Mouse (Mus musculus) intestine, postnatal 0 days (tissue): ENCODE data around the gene Olfr1105. TPM values are rescaled to one million over a fixed set of nuclear protein-coding genes. Genes with fewer than 3 reads are reported as not detected.

Experiments
- ATAC-seq: fragments of 200-750 bp; cut with Nextera tagmentation; 2 replicates; pipeline ENCODE4 v1.8.0; 2017; ENCODE audit warnings: mild to moderate bottlenecking, moderate TSS enrichment, moderate library complexity
- H3K27ac ChIP-seq: fragments of 300-500 bp; sonication (generic); 2 replicates; pipeline ENCODE4 v1.5.1; 2014; ENCODE audit warnings: mild to moderate bottlenecking, low read depth, low read length, moderate library complexity
- H3K27me3 ChIP-seq: fragments of 300-500 bp; sonication (generic); replicated peaks from 2 replicates; pipeline ENCODE4 v1.6.1; 2014; ENCODE audit warnings: low read length, mixed read lengths; ENCODE audit not compliant: control insufficient read depth, insufficient read depth
- H3K36me3 ChIP-seq: fragments of 300-500 bp; sonication (generic); 2 replicates; pipeline ENCODE4 v1.6.1; 2014; ENCODE audit warnings: mild to moderate bottlenecking, moderate library complexity; ENCODE audit not compliant: control insufficient read depth, insufficient read depth
- H3K4me1 ChIP-seq: fragments of 300-500 bp; sonication (generic); replicated peaks from 2 replicates; pipeline ENCODE4 v1.6.1; 2014; ENCODE audit warnings: antibody characterized with exemption, low read length, mixed read lengths; ENCODE audit not compliant: control insufficient read depth, insufficient read depth
- H3K4me2 ChIP-seq: fragments of 300-500 bp; sonication (generic); replicated peaks from 2 replicates; pipeline ENCODE4 v1.6.1; 2014; ENCODE audit warnings: low read depth, mild to moderate bottlenecking, moderate library complexity
- H3K4me3 ChIP-seq: fragments of 300-500 bp; sonication (generic); 2 replicates; pipeline ENCODE4 v1.5.1; 2014; ENCODE audit warnings: low read depth, low read length
- H3K9ac ChIP-seq: fragments of 300-500 bp; sonication (generic); 2 replicates; pipeline ENCODE4 v1.6.1; 2014; ENCODE audit warnings: mild to moderate bottlenecking, low read depth, low read length
- H3K9me3 ChIP-seq: fragments of 300-500 bp; sonication (generic); 2 replicates; pipeline ENCODE4 v1.6.1; 2016; ENCODE audit warnings: mixed run types; ENCODE audit not compliant: control insufficient read depth
- CTCF ChIP-seq: sonication (generic); IDR thresholded peaks from 2 replicates; pipeline ENCODE4 v1.5.1; 2016; ENCODE audit warnings: low read depth, mild to moderate bottlenecking, control low read depth, antibody characterized with exemption, moderate library complexity
- WGBS: fragments of 180-500 bp; shearing (Covaris S2); extraction: QIAGEN DNeasy Blood & Tissue Kit; methylation state at CpG from one replicate; pipeline ENCODE4 v1.1.7; 2014; 5-methylcytosine and 5-hydroxymethylcytosine counted together
- polyA plus RNA-seq: library from polyadenylated mRNA; unstranded; fragments of >200 nt; fragmentation: Nextera tagmentation; extraction: Ambion mirVana; gene quantifications from 2 replicates; pipeline ENCODE4 v1.2.1, GENCODE M21; 2015

Olfr1105 gene
- not detected in 2 replicates for polyA plus RNA-seq

DNA sequence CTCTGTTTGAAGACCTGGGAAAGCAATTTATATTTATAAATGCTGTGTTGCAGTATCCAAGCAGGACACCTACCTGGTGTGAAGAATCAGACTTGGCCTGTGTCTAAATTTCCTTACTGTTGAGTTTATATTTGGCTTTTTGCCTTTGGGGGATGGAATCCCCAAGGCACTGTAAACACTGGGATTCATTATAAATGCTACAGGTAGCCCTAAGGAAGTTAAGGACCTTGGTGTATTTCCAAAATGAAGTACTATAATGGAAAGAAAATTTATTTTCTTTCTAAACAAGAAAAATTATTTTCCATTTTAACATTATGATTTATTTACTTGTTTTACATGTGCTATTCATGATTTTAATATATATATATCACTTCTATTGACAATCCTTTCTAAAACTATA, at the start of gene Olfr1105:
Gene Olfr1105, minus strand, starts transcription at position 101 of the 400 bp plus-strand sequence.
- TF ChIP-seq CTCF = no peak
- no peak within 1 kb of the TSS for H3K9ac ChIP-seq
- H3K9me3 ChIP-seq = no peaks in the 10 kb centered on the region
- no peak within 1 kb of the TSS for H3K27ac ChIP-seq
- H3K4me2 ChIP-seq = no peak within 1 kb of the TSS
- no peaks in the 10 kb centered on the region for H3K4me1 ChIP-seq
- no peak within 1 kb of the TSS for H3K4me3 ChIP-seq
- no peaks in the 10 kb centered on the region for H3K27me3 ChIP-seq
- ATAC-seq = no peak
- no peaks in the 10 kb centered on the region for H3K36me3 ChIP-seq

- WGBS = 93% methylated on average over 1 of the region's 1 CpGs
Observed at GRCm38 (mm10) chr2:87075717-87076116, 39.4 kb upstream of the Olfr1105 start, which contains the start of gene Olfr1107. TSS of gene Olfr1107 (minus strand) at chr2:87075817.

GRCm38 (mm10) chr2:87052173-87052572, 15.8 kb upstream of the Olfr1105 start, which contains the start of gene Olfr1106:
TSS of gene Olfr1106 (minus strand) at chr2:87052273.
- Histone ChIP-seq H3K4me3 (no peak within 1 kb of the TSS), H3K4me1 (no peaks in the 10 kb centered on the region), H3K27me3 (no peaks in the 10 kb centered on the region), H3K36me3 (no peaks in the 10 kb centered on the region), H3K27ac (no peak within 1 kb of the TSS), H3K9me3 (no peaks in the 10 kb centered on the region), H3K9ac (no peak within 1 kb of the TSS), H3K4me2 (no peak within 1 kb of the TSS)
- ATAC-seq = no peak
- 60% methylated on average over 1 of the region's 1 CpGs for WGBS
- TF ChIP-seq CTCF = no peak

More at GRCm38 (mm10) chr2:87075717-87076116, 39.4 kb upstream of the Olfr1105 start, which contains the start of gene Olfr1107:
- Histone ChIP-seq H3K4me1 (no peaks in the 10 kb centered on the region), H3K9me3 (no peaks in the 10 kb centered on the region), H3K9ac (no peak within 1 kb of the TSS), H3K27me3 (no peaks in the 10 kb centered on the region), H3K36me3 (no peaks in the 10 kb centered on the region), H3K4me2 (no peak within 1 kb of the TSS), H3K27ac (no peak within 1 kb of the TSS), H3K4me3 (no peak within 1 kb of the TSS)
- TF ChIP-seq CTCF = no peak
- no peak for ATAC-seq

GRCm38 (mm10) chr2:87026980-87027379, 9.4 kb downstream of the Olfr1105 start, which contains the start of gene Olfr1104:
TSS of gene Olfr1104 (minus strand) at chr2:87027080.
- no peak for TF ChIP-seq CTCF
- no peaks in the 10 kb centered on the region for H3K4me1 ChIP-seq
- no peaks in the 10 kb centered on the region for H3K27me3 ChIP-seq
- no peak within 1 kb of the TSS for H3K4me3 ChIP-seq
- no peak within 1 kb of the TSS for H3K27ac ChIP-seq
- no peak for ATAC-seq
- H3K9ac ChIP-seq = no peak within 1 kb of the TSS
- no peaks in the 10 kb centered on the region for H3K9me3 ChIP-seq
- H3K36me3 ChIP-seq = no peaks in the 10 kb centered on the region
- 56% methylated on average over 1 of the region's 1 CpGs for WGBS
- no peak within 1 kb of the TSS for H3K4me2 ChIP-seq

DNA sequence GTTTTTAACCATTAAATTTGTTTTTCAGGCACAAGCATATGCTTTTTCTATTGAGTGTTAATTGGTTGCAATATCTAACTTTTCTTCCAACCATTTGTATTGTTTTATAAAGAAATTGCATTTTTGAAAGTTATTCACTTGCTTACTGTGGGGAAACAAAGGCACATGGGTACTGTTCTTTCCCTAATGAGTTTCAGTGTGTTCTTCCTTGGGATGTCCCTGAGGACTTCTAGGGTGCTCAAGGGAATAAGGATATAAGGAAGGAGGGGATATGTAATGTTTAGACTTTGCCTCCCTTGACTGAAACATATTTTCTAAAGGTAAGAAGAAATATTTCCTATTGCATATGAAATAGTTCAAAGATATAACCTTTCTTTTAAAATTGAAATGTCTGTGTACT, 38.2 kb downstream of the Olfr1105 start, which contains the start of gene Olfr1102:
Gene Olfr1102, plus strand, starts transcription at position 301 of the 400 bp plus-strand sequence.
- no peaks in the 10 kb centered on the region for H3K4me1 ChIP-seq
- H3K36me3 ChIP-seq = no peaks in the 10 kb centered on the region
- no peak for TF ChIP-seq CTCF
- H3K4me3 ChIP-seq = no peak within 1 kb of the TSS
- no peaks in the 10 kb centered on the region for H3K9me3 ChIP-seq
- H3K9ac ChIP-seq = no peak within 1 kb of the TSS
- H3K27ac ChIP-seq = no peak within 1 kb of the TSS
- no peak for ATAC-seq
- no peak within 1 kb of the TSS for H3K4me2 ChIP-seq
- no peaks in the 10 kb centered on the region for H3K27me3 ChIP-seq

DNA sequence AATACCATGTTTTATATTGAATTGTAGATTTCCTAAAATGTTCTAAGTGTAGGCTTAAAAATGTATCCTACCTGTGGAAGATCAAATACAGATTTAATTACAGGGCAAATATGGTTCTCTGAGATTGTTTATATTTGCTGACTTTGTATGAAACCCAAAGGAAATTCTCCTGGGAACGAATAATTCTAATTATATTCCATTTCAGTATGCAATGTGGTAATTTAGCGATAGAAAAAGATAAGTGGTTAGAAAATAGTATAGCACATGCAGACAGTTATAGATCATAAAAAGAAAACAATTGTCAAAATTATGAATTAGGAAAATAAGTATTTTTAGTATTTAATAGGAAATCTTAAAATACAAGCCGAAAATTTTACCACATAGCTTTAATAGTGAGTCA, 45.2 kb downstream of the Olfr1105 start, which contains the start of gene Olfr1101:
Gene Olfr1101, minus strand, starts transcription at position 101 of the 400 bp plus-strand sequence.
- H3K27ac ChIP-seq = no peak within 1 kb of the TSS
- 69% methylated on average over 3 of the region's 3 CpGs for WGBS

More for the DNA sequence above, 45.2 kb downstream of the Olfr1105 start, which contains the start of gene Olfr1101:
- no peaks in the 10 kb centered on the region for H3K27me3 ChIP-seq
- no peak within 1 kb of the TSS for H3K4me2 ChIP-seq
- no peaks in the 10 kb centered on the region for H3K36me3 ChIP-seq
- H3K4me1 ChIP-seq = no peaks in the 10 kb centered on the region
- H3K9ac ChIP-seq = no peak within 1 kb of the TSS
- no peak for TF ChIP-seq CTCF
- H3K9me3 ChIP-seq = no peaks in the 10 kb centered on the region
- no peak within 1 kb of the TSS for H3K4me3 ChIP-seq
- ATAC-seq = no peak

Other genes starting within 250 kb of the Olfr1105 start
- not detected in 2 replicates for gene Olfr141, start 226.5 kb downstream of the Olfr1105 start, polyA plus RNA-seq
- gene Olfr1094, start 211.9 kb downstream of the Olfr1105 start, polyA plus RNA-seq = not detected in 2 replicates
- not detected in 2 replicates for gene Olfr1095, start 184.8 kb downstream of the Olfr1105 start, polyA plus RNA-seq
- gene Gm13723, start 161.7 kb downstream of the Olfr1105 start, polyA plus RNA-seq = not detected in 2 replicates
- not detected in 2 replicates for gene Olfr1097, start 144.3 kb downstream of the Olfr1105 start, polyA plus RNA-seq
- gene Olfr1098, start 112.0 kb downstream of the Olfr1105 start, polyA plus RNA-seq = not detected in 2 replicates
- gene Olfr1099, start 75.8 kb downstream of the Olfr1105 start, polyA plus RNA-seq = not detected in 2 replicates
- gene Olfr1100, start 56.6 kb downstream of the Olfr1105 start, polyA plus RNA-seq = not detected in 2 replicates
- gene Olfr1101, start 45.3 kb downstream of the Olfr1105 start, polyA plus RNA-seq = not detected in 2 replicates
- gene Olfr1102, start 38.1 kb downstream of the Olfr1105 start, polyA plus RNA-seq = not detected in 2 replicates
- not detected in 2 replicates for gene Olfr1104, start 9.5 kb downstream of the Olfr1105 start, polyA plus RNA-seq
- gene Olfr1106, start 15.7 kb upstream of the Olfr1105 start, polyA plus RNA-seq = not detected in 2 replicates
- gene Olfr1107, start 39.3 kb upstream of the Olfr1105 start, polyA plus RNA-seq = not detected in 2 replicates
- gene Olfr1109, start 59.5 kb upstream of the Olfr1105 start, polyA plus RNA-seq = not detected in 2 replicates
- not detected in 2 replicates for gene Olfr259, start 78.0 kb upstream of the Olfr1105 start, polyA plus RNA-seq
- not detected in 2 replicates for gene Olfr1110, start 103.8 kb upstream of the Olfr1105 start, polyA plus RNA-seq
- gene Olfr1111, start 116.1 kb upstream of the Olfr1105 start, polyA plus RNA-seq = not detected in 2 replicates
- gene Olfr1112, start 151.3 kb upstream of the Olfr1105 start, polyA plus RNA-seq = not detected in 2 replicates
- not detected in 2 replicates for gene Olfr1113, start 172.4 kb upstream of the Olfr1105 start, polyA plus RNA-seq
- not detected in 2 replicates for gene Olfr1115, start 211.5 kb upstream of the Olfr1105 start, polyA plus RNA-seq
- gene Olfr1116, start 231.0 kb upstream of the Olfr1105 start, polyA plus RNA-seq = not detected in 2 replicates